Mouse (Mus musculus): ENCODE measurements around the gene Card10. TPM values are rescaled to one million over a fixed set of nuclear protein-coding genes. Genes with fewer than 3 reads are reported as not detected.

Gene Card10
- polyA plus RNA-seq, 1 experiment from 2014 or later = 3.3 TPM

- 77% methylated on average over 3 of the region's 3 CpGs for WGBS
- H3K9me3 ChIP-seq = no peaks in the 10 kb centered on the region
- peaks cover 18% of the 10 kb centered on the region for H3K4me1 ChIP-seq
- no peak overlapping the region for H3K4me3 ChIP-seq
- H3K27me3 ChIP-seq (replicated peaks; ENCODE audit: low read depth, poor library complexity, severe bottlenecking) = peaks cover 28% of the 10 kb centered on the region
- H3K27ac ChIP-seq (replicated peaks) = no peak overlapping the region
- H3K36me3 ChIP-seq (replicated peaks) = no peaks in the 10 kb centered on the region
- DNase-seq (ENCODE audit: low spot score) = no peak
Measured at GRCm38 (mm10) chr15:78736181-78736579, 66.7 kb downstream of the Card10 start.

- Histone ChIP-seq H3K27me3 (replicated peaks; ENCODE audit: low read depth, poor library complexity, severe bottlenecking) (peaks cover 28% of the 10 kb centered on the region), H3K4me1 (peaks cover 16% of the 10 kb centered on the region), H3K4me3 (no peak overlapping the region), H3K9me3 (no peaks in the 10 kb centered on the region), H3K36me3 (replicated peaks) (no peaks in the 10 kb centered on the region), H3K27ac (replicated peaks) (no peak overlapping the region; the same call in 1 of the 2 replicates)
- 50% methylated on average over 17 of the region's 17 CpGs for WGBS
- no peak for DNase-seq (ENCODE audit: low spot score)
Measured at GRCm38 (mm10) chr15:78735431-78736180, 67.2 kb downstream of the Card10 start.

- peaks cover 10% of the 10 kb centered on the region for H3K4me1 ChIP-seq
- no peaks in the 10 kb centered on the region for H3K36me3 ChIP-seq (replicated peaks)
- no peak overlapping the region for H3K4me3 ChIP-seq
- no peak overlapping the region for H3K27ac ChIP-seq (replicated peaks)
- no peak for DNase-seq (ENCODE audit: low spot score)
- H3K9me3 ChIP-seq = no peaks in the 10 kb centered on the region
- peaks cover 18% of the 10 kb centered on the region for H3K27me3 ChIP-seq (replicated peaks; ENCODE audit: low read depth, poor library complexity, severe bottlenecking)
- 44% methylated on average over 4 of the region's 4 CpGs for WGBS
Measured at GRCm38 (mm10) chr15:78731830-78732229, 71.0 kb downstream of the Card10 start.

- no peak for DNase-seq (ENCODE audit: low spot score)
Measured at GRCm38 (mm10) chr15:78730315-78731049, 72.4 kb downstream of the Card10 start.

GRCm38 (mm10) chr15:78726697-78727096, 76.1 kb downstream of the Card10 start:
- no peaks in the 10 kb centered on the region for H3K9me3 ChIP-seq
- no peak overlapping the region for H3K27ac ChIP-seq (replicated peaks)
- DNase-seq (ENCODE audit: low spot score) = no peak
- no peak overlapping the region for H3K4me3 ChIP-seq
- peaks cover 3% of the 10 kb centered on the region; the same call in 1 of the 2 replicates for H3K4me1 ChIP-seq
- WGBS = 66% methylated on average over 7 of the region's 7 CpGs
- H3K27me3 ChIP-seq (replicated peaks; ENCODE audit: low read depth, poor library complexity, severe bottlenecking) = peaks cover 11% of the 10 kb centered on the region; the same call in 1 of the 2 replicates
- H3K36me3 ChIP-seq (replicated peaks) = no peaks in the 10 kb centered on the region

More at GRCm38 (mm10) chr15:78730315-78731049, 72.4 kb downstream of the Card10 start:
- no peak overlapping the region for H3K27ac ChIP-seq (replicated peaks)
- H3K27me3 ChIP-seq (replicated peaks; ENCODE audit: low read depth, poor library complexity, severe bottlenecking) = peaks cover 5% of the 10 kb centered on the region
- no peaks in the 10 kb centered on the region for H3K9me3 ChIP-seq
- peaks cover 5% of the 10 kb centered on the region for H3K4me1 ChIP-seq
- no peaks in the 10 kb centered on the region for H3K36me3 ChIP-seq (replicated peaks)
- WGBS = 87% methylated on average over 12 of the region's 12 CpGs
- H3K4me3 ChIP-seq = no peak overlapping the region

Other genes starting within 250 kb of the Card10 start
- gene Rac2, start 230.3 kb downstream of the Card10 start, polyA plus RNA-seq (2016; fragmentation: Nextera tagmentation; extraction: Ambion mirVana) = 5.0 and 7.7 TPM in 2 replicates
- 3.8 and 5.8 TPM in 2 replicates for gene Cyth4, start 206.0 kb downstream of the Card10 start, polyA plus RNA-seq (2016; fragmentation: Nextera tagmentation; extraction: Ambion mirVana)
- 0.05 and 0.16 TPM in 2 replicates for gene Elfn2, start 84.3 kb downstream of the Card10 start, polyA plus RNA-seq (2016; fragmentation: Nextera tagmentation; extraction: Ambion mirVana)
- gene Mfng, start 29.6 kb downstream of the Card10 start, polyA plus RNA-seq (2016; fragmentation: Nextera tagmentation; extraction: Ambion mirVana) = 36.4 and 39.0 TPM in 2 replicates
- gene Cdc42ep1, start 39.6 kb upstream of the Card10 start, polyA plus RNA-seq (2016; fragmentation: Nextera tagmentation; extraction: Ambion mirVana) = 19.9 and 20.8 TPM in 2 replicates
- gene Lgals2, start 52.5 kb upstream of the Card10 start, polyA plus RNA-seq (2016; fragmentation: Nextera tagmentation; extraction: Ambion mirVana) = not detected in 2 replicates
- gene Gga1, start 74.1 kb upstream of the Card10 start, polyA plus RNA-seq (2016; fragmentation: Nextera tagmentation; extraction: Ambion mirVana) = 52.0 and 53.5 TPM in 2 replicates
- 0.34 and 0.74 TPM in 2 replicates for gene Gm49510, start 96.6 kb upstream of the Card10 start, polyA plus RNA-seq (2016; fragmentation: Nextera tagmentation; extraction: Ambion mirVana)
- gene Sh3bp1, start 96.7 kb upstream of the Card10 start, polyA plus RNA-seq (2016; fragmentation: Nextera tagmentation; extraction: Ambion mirVana) = 35.6 and 36.1 TPM in 2 replicates
- 32.6 and 36.5 TPM in 2 replicates for gene Pdxp, start 110.9 kb upstream of the Card10 start, polyA plus RNA-seq (2016; fragmentation: Nextera tagmentation; extraction: Ambion mirVana)
- gene Lgals1, start 123.7 kb upstream of the Card10 start, polyA plus RNA-seq (2016; fragmentation: Nextera tagmentation; extraction: Ambion mirVana) = 241 and 316 TPM in 2 replicates
- gene Nol12, start 131.9 kb upstream of the Card10 start, polyA plus RNA-seq (2016; fragmentation: Nextera tagmentation; extraction: Ambion mirVana) = 69.2 and 71.5 TPM in 2 replicates
- 46.7 and 49.4 TPM in 2 replicates for gene Triobp, start 144.7 kb upstream of the Card10 start, polyA plus RNA-seq (2016; fragmentation: Nextera tagmentation; extraction: Ambion mirVana)
- gene H1f0, start 225.4 kb upstream of the Card10 start, polyA plus RNA-seq (2016; fragmentation: Nextera tagmentation; extraction: Ambion mirVana) = 371 and 392 TPM in 2 replicates
- not detected in 2 replicates for gene Galr3, start 238.8 kb upstream of the Card10 start, polyA plus RNA-seq (2016; fragmentation: Nextera tagmentation; extraction: Ambion mirVana)